Mouse (Mus musculus): Measurements from ENCODE around the gene Tstd3. TPM values are rescaled to one million over a fixed set of nuclear protein-coding genes. Genes with fewer than 3 reads are reported as not detected.
A peak's percentile ranks its signal among the peaks of the same experiment; 100 is the strongest.

Tstd3 gene
- total RNA-seq (2021): 10 to 100 TPM; 16.5 to 16.6 TPM
- polyA plus RNA-seq (2012; rRNA removed): 7.5 and 12.2 TPM in 2 replicates
- long read RNA-seq, transcript Tstd3-201 (4 exons, 1,588 nt): major isoform, 16 of 17 reads
- long read RNA-seq, partial matches to known transcripts: 0 of 17 reads
- long read RNA-seq, other reads (novel, unspliced or antisense): 1 of 17 reads

- peak within 1 kb of the TSS; percentile 41 for H3K9ac ChIP-seq (ENCODE audit: low read depth, low read length)
- TF ChIP-seq POLR2A (IDR thresholded peaks at IDR 0.05; ENCODE audit: insufficient read depth, low read depth, low read length) (0 out of 2 replicates have a peak, but pooled peaks have one; percentile 29), EP300 (IDR thresholded peaks at IDR 0.05; ENCODE audit: insufficient read depth, low read depth, low read length) (no peak), CTCF (IDR thresholded peaks at IDR 0.05) (no peak; the same call in 1 of the 2 replicates)
- no peaks in the 10 kb centered on the region for H3K27me3 ChIP-seq (ENCODE audit: control insufficient read depth, insufficient read depth, low read length)
- no peaks in the 10 kb centered on the region for H3K4me1 ChIP-seq (ENCODE audit: control insufficient read depth, insufficient read depth, low read length)
- DNase-seq: peak; percentile 80 to 82
- no peaks in the 10 kb centered on the region for H3K36me3 ChIP-seq (ENCODE audit: control insufficient read depth, insufficient read depth, low read length)
- H3K27ac ChIP-seq: peak within 1 kb of the TSS; percentile 47
- no peaks in the 10 kb centered on the region for H3K79me2 ChIP-seq (replicated peaks; ENCODE audit: control insufficient read depth, insufficient read depth, low read length)
- intact Hi-C loops (cut with DNase I): no loop called here
- H3K4me3 ChIP-seq: peak within 1 kb of the TSS; percentile 85
- 2% methylated on average over 17 of the region's 17 CpGs for WGBS
These were observed at the start of gene Tstd3, which contains the start of gene Usp45 for GRCm38 (mm10) chr4:21766863-21767304. TSS of gene Tstd3 (minus strand) at chr4:21767212. TSS of gene Usp45 (plus strand) at chr4:21767156.

- TF ChIP-seq CTCF (IDR thresholded peaks at IDR 0.05) (peak; percentile 95; the same call in 1 of the 2 replicates), POLR2A (IDR thresholded peaks at IDR 0.05; ENCODE audit: insufficient read depth, low read depth, low read length) (no peak), EP300 (IDR thresholded peaks at IDR 0.05; ENCODE audit: insufficient read depth, low read depth, low read length) (0 out of 2 replicates have a peak, but pooled peaks have one; percentile 20)
- peak; percentile 21 to 28 for DNase-seq
- Histone ChIP-seq H3K4me3 (no peak overlapping the region), H3K36me3 (ENCODE audit: control insufficient read depth, insufficient read depth, low read length) (no peaks in the 10 kb centered on the region; the same call in 1 of the 2 replicates), H3K79me2 (replicated peaks; ENCODE audit: control insufficient read depth, insufficient read depth, low read length) (no peaks in the 10 kb centered on the region), H3K27me3 (ENCODE audit: control insufficient read depth, insufficient read depth, low read length) (no peaks in the 10 kb centered on the region), H3K27ac (no peak overlapping the region), H3K4me1 (ENCODE audit: control insufficient read depth, insufficient read depth, low read length) (no peaks in the 10 kb centered on the region), H3K9ac (ENCODE audit: low read depth, low read length) (no peak overlapping the region)
- 43% methylated on average over 2 of the region's 2 CpGs for WGBS
- intact Hi-C loops (cut with DNase I): loop anchor here (2.0 kb wide), 2 partner anchors 87 to 277 kb away; partner anchors contain the start of gene Ccnc
These were observed 47.0 kb upstream of the Tstd3 start for GRCm38 (mm10) chr4:21814029-21814428.

GRCm38 (mm10) chr4:21812635-21813034, 45.6 kb upstream of the Tstd3 start:
- no peak for TF ChIP-seq CTCF (IDR thresholded peaks at IDR 0.05)
- no peak for TF ChIP-seq POLR2A (IDR thresholded peaks at IDR 0.05; ENCODE audit: insufficient read depth, low read depth, low read length)
- TF ChIP-seq EP300 (IDR thresholded peaks at IDR 0.05; ENCODE audit: insufficient read depth, low read depth, low read length): no peak
- Histone ChIP-seq H3K9ac (ENCODE audit: low read depth, low read length) (no peak overlapping the region), H3K4me1 (ENCODE audit: control insufficient read depth, insufficient read depth, low read length) (no peaks in the 10 kb centered on the region), H3K36me3 (ENCODE audit: control insufficient read depth, insufficient read depth, low read length) (no peaks in the 10 kb centered on the region; the same call in 1 of the 2 replicates), H3K27me3 (ENCODE audit: control insufficient read depth, insufficient read depth, low read length) (no peaks in the 10 kb centered on the region), H3K27ac (no peak overlapping the region), H3K79me2 (replicated peaks; ENCODE audit: control insufficient read depth, insufficient read depth, low read length) (no peaks in the 10 kb centered on the region), H3K4me3 (no peak overlapping the region)
- WGBS: 88% methylated on average over 6 of the region's 6 CpGs
- intact Hi-C loops (cut with DNase I): no loop called here
- no peak for DNase-seq

- no peaks in the 10 kb centered on the region for H3K27me3 ChIP-seq (ENCODE audit: control insufficient read depth, insufficient read depth, low read length)
- H3K36me3 ChIP-seq (ENCODE audit: control insufficient read depth, insufficient read depth, low read length): no peaks in the 10 kb centered on the region
- WGBS: 94% methylated on average over 3 of the region's 3 CpGs
- no peaks in the 10 kb centered on the region for H3K4me1 ChIP-seq (ENCODE audit: control insufficient read depth, insufficient read depth, low read length)
- intact Hi-C loops (cut with DNase I): no loop called here
- TF ChIP-seq POLR2A (IDR thresholded peaks at IDR 0.05; ENCODE audit: insufficient read depth, low read depth, low read length) (no peak), CTCF (IDR thresholded peaks at IDR 0.05) (no peak), EP300 (IDR thresholded peaks at IDR 0.05; ENCODE audit: insufficient read depth, low read depth, low read length) (no peak)
- H3K9ac ChIP-seq (ENCODE audit: low read depth, low read length): no peak overlapping the region
- no peak overlapping the region for H3K27ac ChIP-seq
- no peak overlapping the region for H3K4me3 ChIP-seq
- no peaks in the 10 kb centered on the region for H3K79me2 ChIP-seq (replicated peaks; ENCODE audit: control insufficient read depth, insufficient read depth, low read length)
- no peak for DNase-seq
These were observed 43.6 kb upstream of the Tstd3 start for GRCm38 (mm10) chr4:21810608-21811007.

- Histone ChIP-seq H3K4me1 (ENCODE audit: control insufficient read depth, insufficient read depth, low read length) (no peaks in the 10 kb centered on the region), H3K9ac (ENCODE audit: low read depth, low read length) (no peak overlapping the region), H3K27me3 (ENCODE audit: control insufficient read depth, insufficient read depth, low read length) (no peaks in the 10 kb centered on the region), H3K27ac (no peak overlapping the region), H3K79me2 (replicated peaks; ENCODE audit: control insufficient read depth, insufficient read depth, low read length) (no peaks in the 10 kb centered on the region), H3K4me3 (no peak overlapping the region), H3K36me3 (ENCODE audit: control insufficient read depth, insufficient read depth, low read length) (no peaks in the 10 kb centered on the region)
- 78% methylated on average over 5 of the region's 5 CpGs for WGBS
- TF ChIP-seq EP300 (IDR thresholded peaks at IDR 0.05; ENCODE audit: insufficient read depth, low read depth, low read length) (no peak), CTCF (IDR thresholded peaks at IDR 0.05) (no peak), POLR2A (IDR thresholded peaks at IDR 0.05; ENCODE audit: insufficient read depth, low read depth, low read length) (no peak)
- intact Hi-C loops (cut with DNase I): no loop called here
- no peak for DNase-seq
These were observed 40.2 kb upstream of the Tstd3 start for GRCm38 (mm10) chr4:21807204-21807603.

- Histone ChIP-seq H3K4me1 (ENCODE audit: control insufficient read depth, insufficient read depth, low read length) (no peaks in the 10 kb centered on the region), H3K36me3 (ENCODE audit: control insufficient read depth, insufficient read depth, low read length) (no peaks in the 10 kb centered on the region; the same call in 1 of the 2 replicates), H3K27ac (no peak overlapping the region), H3K79me2 (replicated peaks; ENCODE audit: control insufficient read depth, insufficient read depth, low read length) (no peaks in the 10 kb centered on the region), H3K9ac (ENCODE audit: low read depth, low read length) (no peak overlapping the region), H3K27me3 (ENCODE audit: control insufficient read depth, insufficient read depth, low read length) (no peaks in the 10 kb centered on the region), H3K4me3 (no peak overlapping the region)
- WGBS: 92% methylated on average over 2 of the region's 2 CpGs
- intact Hi-C loops (cut with DNase I): no loop called here
- no peak for DNase-seq
- TF ChIP-seq CTCF (IDR thresholded peaks at IDR 0.05) (no peak), POLR2A (IDR thresholded peaks at IDR 0.05; ENCODE audit: insufficient read depth, low read depth, low read length) (no peak), EP300 (IDR thresholded peaks at IDR 0.05; ENCODE audit: insufficient read depth, low read depth, low read length) (no peak)
These were observed 34.6 kb upstream of the Tstd3 start for GRCm38 (mm10) chr4:21801620-21802019.

Measured in heart, adult 2 months (tissue).